Comparison of ENCODE assay signal across 28 mouse cellular contexts in the genomic region with DNA sequence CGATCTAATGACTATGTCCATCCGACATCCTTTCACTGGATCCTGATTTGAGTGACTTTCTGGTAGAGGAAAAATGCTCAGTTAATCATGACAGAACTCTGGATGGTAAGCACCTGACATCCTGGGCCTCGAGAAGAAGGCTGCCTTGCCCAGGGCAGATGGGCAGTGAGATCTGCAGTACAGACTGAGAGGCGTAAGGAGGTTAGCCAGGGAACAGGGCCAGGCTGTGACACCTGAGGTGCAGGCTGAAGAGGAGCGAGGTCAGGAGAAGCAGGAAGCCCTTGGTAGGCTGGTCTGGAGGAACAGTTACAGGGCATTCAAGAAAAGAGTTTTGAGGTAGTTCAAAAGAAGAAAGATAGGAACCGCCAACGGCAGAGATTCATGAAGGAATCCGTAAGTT.
DNase-seq lines count a peak whose midpoint lies in the region; ATAC-seq and TF ChIP-seq lines count a peak whose summit lies in the region.
"Had no signal": no experiment of that assay in that cellular context is flagged by ENCODE, and none has a peak within 500 bp of the region (broad histone marks: within the 10 kb centered on the region; RNA-seq: fewer than 3 reads in every experiment).

No protein-coding gene starts in this region.

- H3K9ac ChIP-seq in hindbrain, embryonic 15.5 days: no peak overlapping the region
- H3K9ac ChIP-seq in hindbrain, embryonic 12.5 days: no peak overlapping the region
- no peak overlapping the region for H3K9ac ChIP-seq in midbrain, embryonic 11.5 days (ENCODE audit: low read length)
- no peak overlapping the region for H3K9ac ChIP-seq in forebrain, embryonic 15.5 days (replicated peaks)
- H3K9ac ChIP-seq: embryonic facial prominence, embryonic 13.5 days; heart, embryonic 13.5 days; kidney, embryonic 15.5 days; limb, embryonic 13.5 days; liver, embryonic 14.5 days; lung, embryonic 14.5 days had no signal

- no peak overlapping the region for H3K4me3 ChIP-seq in hindbrain, embryonic 15.5 days
- H3K4me3 ChIP-seq in hindbrain, embryonic 12.5 days: no peak overlapping the region
- no peak overlapping the region for H3K4me3 ChIP-seq in cerebellum, adult 2 months (replicated peaks; ENCODE audit: insufficient read depth, low read depth, low read length)
- no peak overlapping the region for H3K4me3 ChIP-seq in midbrain, embryonic 11.5 days (ENCODE audit: low read depth, low read length)
- no peak overlapping the region for H3K4me3 ChIP-seq in forebrain, embryonic 15.5 days
- H3K4me3 ChIP-seq: embryonic facial prominence, embryonic 13.5 days; erythroblast, embryonic 14.5 days; heart, adult 2 months; heart, embryonic 13.5 days; kidney, embryonic 15.5 days; limb, embryonic 13.5 days had no signal

- no peaks in the 10 kb centered on the region for H3K36me3 ChIP-seq in hindbrain, embryonic 15.5 days
- no peaks in the 10 kb centered on the region for H3K36me3 ChIP-seq in hindbrain, embryonic 12.5 days
- H3K36me3 ChIP-seq in midbrain, embryonic 11.5 days (ENCODE audit: control insufficient read depth, insufficient read depth, low read length): no peaks in the 10 kb centered on the region
- H3K36me3 ChIP-seq in forebrain, embryonic 15.5 days: no peaks in the 10 kb centered on the region
- H3K36me3 ChIP-seq: embryonic facial prominence, embryonic 13.5 days; G1E; kidney, embryonic 15.5 days had no signal

- H3K4me2 ChIP-seq in hindbrain, embryonic 15.5 days: no peak overlapping the region
- no peak overlapping the region for H3K4me2 ChIP-seq in hindbrain, embryonic 12.5 days (replicated peaks)
- H3K4me2 ChIP-seq in midbrain, embryonic 11.5 days: no peak overlapping the region
- H3K4me2 ChIP-seq in forebrain, embryonic 15.5 days (replicated peaks): no peak overlapping the region
- H3K4me2 ChIP-seq: embryonic facial prominence, embryonic 13.5 days; heart, embryonic 13.5 days; kidney, embryonic 15.5 days; limb, embryonic 13.5 days; lung, embryonic 14.5 days had no signal

- no peak for TF ChIP-seq POLR2A in cerebellum, adult 2 months (IDR thresholded peaks at IDR 0.05; ENCODE audit: borderline replicate concordance, insufficient read depth, low read length)

- DNase-seq in cerebellum, adult 2 months: peak; percentile 75 to 86
- DNase-seq in cerebellum, postnatal 25 days: peak; percentile 76 to 83
- no peak for DNase-seq in midbrain, embryonic 11.5 days (ENCODE audit: low spot score, missing footprints)
- no peak for DNase-seq in adrenal gland, postnatal 10 days
- DNase-seq: adrenal gland, adult 2 months; B cell, adult 2 months; gastrocnemius, postnatal 10 days; heart, adult 2 months; heart, postnatal 14 days; kidney, adult 11 months; kidney, postnatal 36 days; layer of hippocampus, postnatal 36 days; lung, embryonic 14.5 days; midbrain, embryonic 14.5 days had no signal

- ATAC-seq in hindbrain, embryonic 15.5 days (ENCODE audit: low FRiP score, low read depth): no peak
- no peak for ATAC-seq in hindbrain, embryonic 12.5 days (ENCODE audit: low FRiP score)
- ATAC-seq in midbrain, embryonic 11.5 days (ENCODE audit: low FRiP score): no peak
- no peak for ATAC-seq in forebrain, embryonic 15.5 days (replicated peaks)
- ATAC-seq: forebrain, embryonic 14.5 days; hindbrain, embryonic 16.5 days; Patski had no signal

- peaks cover 49% of the 10 kb centered on the region for H3K4me1 ChIP-seq in hindbrain, embryonic 15.5 days (replicated peaks)
- H3K4me1 ChIP-seq in hindbrain, embryonic 12.5 days: peaks cover 30% of the 10 kb centered on the region
- H3K4me1 ChIP-seq in cerebellum, adult 2 months (ENCODE audit: control insufficient read depth, insufficient read depth, low read length): peaks cover 49% of the 10 kb centered on the region
- H3K4me1 ChIP-seq in midbrain, embryonic 11.5 days (ENCODE audit: control insufficient read depth, insufficient read depth, low read length): peaks cover 13% of the 10 kb centered on the region
- peaks cover 33% of the 10 kb centered on the region for H3K4me1 ChIP-seq in forebrain, embryonic 15.5 days

- 0 out of 2 replicates have a peak overlapping the region, but pooled peaks have one; percentile 5 for H3K27ac ChIP-seq in hindbrain, embryonic 15.5 days (replicated peaks)
- H3K27ac ChIP-seq in hindbrain, embryonic 12.5 days: no peak overlapping the region
- peak overlapping the region; percentile 71 for H3K27ac ChIP-seq in cerebellum, adult 2 months (ENCODE audit: insufficient read depth, low read length)
- H3K27ac ChIP-seq in midbrain, embryonic 11.5 days (ENCODE audit: low read depth, low read length): no peak overlapping the region
- H3K27ac ChIP-seq in forebrain, embryonic 15.5 days (replicated peaks): no peak overlapping the region
- H3K27ac ChIP-seq: embryonic facial prominence, embryonic 13.5 days; heart, adult 2 months; heart, embryonic 13.5 days; kidney, embryonic 15.5 days; limb, embryonic 13.5 days; liver, embryonic 14.5 days had no signal

- no peak for TF ChIP-seq CTCF in cerebellum, adult 2 months (IDR thresholded peaks at IDR 0.05; ENCODE audit: borderline replicate concordance, insufficient read depth, low read depth, low read length)

- no peaks in the 10 kb centered on the region for H3K9me3 ChIP-seq in hindbrain, embryonic 15.5 days
- H3K9me3 ChIP-seq in hindbrain, embryonic 12.5 days (replicated peaks): no peaks in the 10 kb centered on the region
- H3K9me3 ChIP-seq in midbrain, embryonic 11.5 days (ENCODE audit: control insufficient read depth, low read length): no peaks in the 10 kb centered on the region
- H3K9me3 ChIP-seq in forebrain, embryonic 15.5 days: no peaks in the 10 kb centered on the region
- H3K9me3 ChIP-seq: kidney, embryonic 15.5 days had no signal

- no peaks in the 10 kb centered on the region for H3K27me3 ChIP-seq in hindbrain, embryonic 15.5 days
- no peaks in the 10 kb centered on the region for H3K27me3 ChIP-seq in hindbrain, embryonic 12.5 days
- H3K27me3 ChIP-seq in cerebellum, adult 2 months (ENCODE audit: control insufficient read depth, insufficient read depth, low read length): no peaks in the 10 kb centered on the region
- no peaks in the 10 kb centered on the region for H3K27me3 ChIP-seq in midbrain, embryonic 11.5 days (ENCODE audit: control insufficient read depth, insufficient read depth, low read length)
- H3K27me3 ChIP-seq in forebrain, embryonic 15.5 days: no peaks in the 10 kb centered on the region
- H3K27me3 ChIP-seq: CH12.LX; embryonic facial prominence, embryonic 13.5 days; heart, embryonic 13.5 days; kidney, embryonic 15.5 days; limb, embryonic 13.5 days; Patski had no signal

- WGBS in hindbrain, embryonic 15.5 days: 87% methylated on average over 8 of the region's 8 CpGs
- WGBS in hindbrain, embryonic 12.5 days: 90% methylated on average over 8 of the region's 8 CpGs
- WGBS in cerebellum, adult 2 months: 43% methylated on average over 8 of the region's 8 CpGs
- WGBS in midbrain, embryonic 11.5 days: 90% methylated on average over 8 of the region's 8 CpGs
- 87% methylated on average over 8 of the region's 8 CpGs for WGBS in forebrain, embryonic 15.5 days

Comparison
In these comparisons a context has a peak if more than half of its experiments do, and no peak if none do; other contexts are left out.
1. H3K27ac ChIP-seq: peak in hindbrain, embryonic 15.5 days (single experiment) and cerebellum, adult 2 months (single experiment); none in hindbrain, embryonic 12.5 days (single experiment), midbrain, embryonic 11.5 days (single experiment) and forebrain, embryonic 15.5 days (single experiment).
2. DNase-seq: peak in cerebellum, adult 2 months (2 of 2) and cerebellum, postnatal 25 days (2 of 2); none in midbrain, embryonic 11.5 days (single experiment) and adrenal gland, postnatal 10 days (single experiment).